ENCODE assay signal across 15 mouse cellular contexts in the genomic region with DNA sequence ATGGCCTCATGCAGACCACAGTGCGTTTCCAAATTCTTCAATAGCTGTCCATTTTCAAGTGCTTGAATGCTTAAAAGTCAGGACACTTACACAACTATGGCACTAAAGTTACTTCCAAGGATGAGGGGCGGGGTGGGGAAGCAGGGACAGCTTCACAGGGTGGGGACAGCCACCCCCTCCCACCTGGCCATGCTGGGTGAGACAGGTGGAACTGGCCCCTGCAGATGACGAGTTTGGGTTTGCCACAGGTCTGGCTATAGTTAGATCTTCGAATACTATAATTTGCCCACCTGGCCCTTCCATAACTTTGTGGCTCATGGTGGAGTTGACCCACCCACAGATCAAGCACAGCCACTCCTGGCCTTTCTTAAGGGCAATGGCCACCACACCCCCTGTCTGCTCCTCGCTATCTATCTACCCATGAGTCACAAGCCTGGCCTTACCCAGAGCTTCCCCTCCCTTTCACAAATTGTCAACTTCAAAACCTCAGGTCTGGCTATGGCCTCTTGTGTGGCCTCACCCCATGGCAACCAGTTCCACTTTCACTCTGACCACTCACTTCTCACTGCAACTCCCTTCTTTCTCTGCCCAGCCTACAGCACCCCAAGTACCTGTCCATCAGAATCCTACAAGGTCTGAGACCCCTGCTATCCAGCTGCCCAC. TPM values are rescaled to one million over a fixed set of nuclear protein-coding genes. Genes with fewer than 3 reads are reported as not detected.
DNase-seq lines count a peak whose midpoint lies in the region; ATAC-seq lines count a peak whose summit lies in the region.
"Had no signal": no experiment of that assay in that cellular context is flagged by ENCODE, and none has a peak within 500 bp of the region (broad histone marks: within the 10 kb centered on the region; RNA-seq: fewer than 3 reads in every experiment).

No protein-coding gene starts in this region.

- peak; percentile 19; the same call in 1 of the 2 replicates for ATAC-seq in midbrain, embryonic 12.5 days (ENCODE audit: low FRiP score, low read depth)
- ATAC-seq in midbrain, embryonic 15.5 days (replicated peaks), result no peak
- peak; percentile 73 for ATAC-seq in liver, embryonic 13.5 days (ENCODE audit: low read depth)
- ATAC-seq in stomach, embryonic 14.5 days (ENCODE audit: insufficient number of reproducible peaks, insufficient read depth, low FRiP score, low read depth), result peak; percentile 60; the same call in 1 of the 2 replicates
- ATAC-seq in activated CD4-positive, CD25-positive, alpha-beta regulatory T cell, adult 4 months, result no peak
- ATAC-seq: forebrain, postnatal 0 days; hindbrain, postnatal 0 days had no signal

- H3K4me2 ChIP-seq in midbrain, embryonic 12.5 days (replicated peaks), result no peak overlapping the region
- no peak overlapping the region for H3K4me2 ChIP-seq in midbrain, embryonic 15.5 days
- no peak overlapping the region for H3K4me2 ChIP-seq in liver, embryonic 13.5 days
- no peak overlapping the region for H3K4me2 ChIP-seq in stomach, embryonic 14.5 days (replicated peaks; ENCODE audit: low read depth, low read length)
- H3K4me2 ChIP-seq: embryonic facial prominence, embryonic 13.5 days had no signal

- 83% methylated on average over 5 of the region's 5 CpGs for WGBS in midbrain, embryonic 12.5 days
- WGBS in midbrain, embryonic 15.5 days, result 83% methylated on average over 5 of the region's 5 CpGs
- WGBS in liver, embryonic 13.5 days (ENCODE audit: insufficient replicate concordance), result 50% methylated on average over 5 of the region's 5 CpGs
- WGBS in stomach, embryonic 14.5 days, result 81% methylated on average over 5 of the region's 5 CpGs

- H3K4me1 ChIP-seq in midbrain, embryonic 12.5 days, result peaks cover 36% of the 10 kb centered on the region; the same call in 1 of the 2 replicates
- peaks cover 3% of the 10 kb centered on the region; the same call in 1 of the 2 replicates for H3K4me1 ChIP-seq in midbrain, embryonic 15.5 days
- peaks cover 28% of the 10 kb centered on the region for H3K4me1 ChIP-seq in liver, embryonic 13.5 days (replicated peaks)
- peaks cover 13% of the 10 kb centered on the region for H3K4me1 ChIP-seq in stomach, embryonic 14.5 days (ENCODE audit: control insufficient read depth, insufficient read depth, low read length)

- no peak overlapping the region for H3K4me3 ChIP-seq in midbrain, embryonic 12.5 days
- H3K4me3 ChIP-seq in midbrain, embryonic 15.5 days, result no peak overlapping the region
- no peak overlapping the region for H3K4me3 ChIP-seq in liver, embryonic 13.5 days (replicated peaks)
- H3K4me3 ChIP-seq in stomach, embryonic 14.5 days (ENCODE audit: low read depth, low read length), result no peak overlapping the region
- H3K4me3 ChIP-seq: embryonic facial prominence, embryonic 13.5 days had no signal

- no peak overlapping the region for H3K9ac ChIP-seq in midbrain, embryonic 12.5 days (replicated peaks)
- no peak overlapping the region for H3K9ac ChIP-seq in midbrain, embryonic 15.5 days
- H3K9ac ChIP-seq in liver, embryonic 13.5 days, result no peak overlapping the region
- H3K9ac ChIP-seq in stomach, embryonic 14.5 days (replicated peaks; ENCODE audit: low read depth, low read length), result no peak overlapping the region
- H3K9ac ChIP-seq: embryonic facial prominence, embryonic 13.5 days; forebrain, postnatal 0 days had no signal

- no peak overlapping the region for H3K27ac ChIP-seq in midbrain, embryonic 12.5 days (replicated peaks)
- no peak overlapping the region for H3K27ac ChIP-seq in midbrain, embryonic 15.5 days
- H3K27ac ChIP-seq in liver, embryonic 13.5 days, result no peak overlapping the region
- H3K27ac ChIP-seq in stomach, embryonic 14.5 days (ENCODE audit: low read length), result no peak overlapping the region
- H3K27ac ChIP-seq: embryonic facial prominence, embryonic 13.5 days; hindbrain, postnatal 0 days had no signal

- no peaks in the 10 kb centered on the region for H3K27me3 ChIP-seq in midbrain, embryonic 12.5 days
- H3K27me3 ChIP-seq in midbrain, embryonic 15.5 days (replicated peaks), result no peaks in the 10 kb centered on the region
- H3K27me3 ChIP-seq in liver, embryonic 13.5 days, result no peaks in the 10 kb centered on the region
- H3K27me3 ChIP-seq in stomach, embryonic 14.5 days (ENCODE audit: control insufficient read depth, insufficient read depth, low read length), result no peaks in the 10 kb centered on the region
- H3K27me3 ChIP-seq: embryonic facial prominence, embryonic 13.5 days had no signal

- peak; percentile 37 for DNase-seq in adrenal gland, adult 2 months
- no peak for DNase-seq in adrenal gland, postnatal 25 days
- DNase-seq in liver, embryonic 13.5 days, result no peak
- DNase-seq in layer of hippocampus, postnatal 36 days, result no peak
- DNase-seq: B cell, adult 2 months; cerebellum, adult 11-12 months; forebrain, postnatal 0 days; kidney, postnatal 4 days; thymus, postnatal 25 days had no signal

- no peaks in the 10 kb centered on the region for H3K36me3 ChIP-seq in midbrain, embryonic 12.5 days
- no peaks in the 10 kb centered on the region for H3K36me3 ChIP-seq in midbrain, embryonic 15.5 days (replicated peaks)
- H3K36me3 ChIP-seq in liver, embryonic 13.5 days, result no peaks in the 10 kb centered on the region
- H3K36me3 ChIP-seq in stomach, embryonic 14.5 days (ENCODE audit: control insufficient read depth, insufficient read depth, low read length), result no peaks in the 10 kb centered on the region
- H3K36me3 ChIP-seq: embryonic facial prominence, embryonic 13.5 days had no signal

- H3K9me3 ChIP-seq in midbrain, embryonic 12.5 days, result no peaks in the 10 kb centered on the region
- no peaks in the 10 kb centered on the region for H3K9me3 ChIP-seq in midbrain, embryonic 15.5 days
- H3K9me3 ChIP-seq in liver, embryonic 13.5 days (replicated peaks), result no peaks in the 10 kb centered on the region
- no peaks in the 10 kb centered on the region for H3K9me3 ChIP-seq in stomach, embryonic 14.5 days (ENCODE audit: control insufficient read depth, low read depth, low read length)
- H3K9me3 ChIP-seq: embryonic facial prominence, embryonic 13.5 days had no signal

RNA-seq across cellular contexts. Expression of a gene that starts 16.2 kb away (rescaled TPM):
- total RNA-seq in adrenal gland, adult 2 months (2021), result 10 to 100 TPM; 10.0 to 15.1 TPM
- 10.7 and 22.8 TPM in 2 replicates for polyA plus RNA-seq in adrenal gland, adult 2 months (2012; rRNA removed)
- total RNA-seq in adrenal gland, postnatal 25 days (2021), result 12.8 and 15.4 TPM in 2 replicates
- 6.9 and 7.9 TPM in 2 replicates for polyA plus RNA-seq in midbrain, embryonic 12.5 days (2016; fragmentation: Nextera tagmentation; extraction: Ambion mirVana)
- polyA plus RNA-seq in midbrain, embryonic 15.5 days (2015; fragmentation: Nextera tagmentation; extraction: Ambion mirVana), result 5.2 and 6.6 TPM in 2 replicates
- polyA plus RNA-seq in liver, embryonic 13.5 days (2015; fragmentation: Nextera tagmentation; extraction: Ambion mirVana), result 3.1 and 3.5 TPM in 2 replicates
- 19.7 and 20.3 TPM in 2 replicates for polyA plus RNA-seq in stomach, embryonic 14.5 days (2014; fragmentation: Nextera tagmentation; extraction: Ambion mirVana)
- 1 to 10 TPM; 7.8 to 8.0 TPM for total RNA-seq in layer of hippocampus, postnatal 36 days (2021)
- polyA plus RNA-seq in activated CD4-positive, CD25-positive, alpha-beta regulatory T cell, adult 4 months (2017; shearing (Covaris generic)), result 1 to 10 TPM; 2.2 to 3.6 TPM

Comparison
In these comparisons a context has a peak if more than half of its experiments do, and no peak if none do; other contexts are left out.
1. ATAC-seq: peak in midbrain, embryonic 12.5 days (single experiment), liver, embryonic 13.5 days (single experiment) and stomach, embryonic 14.5 days (single experiment); none in midbrain, embryonic 15.5 days (single experiment) and activated CD4-positive, CD25-positive, alpha-beta regulatory T cell, adult 4 months (single experiment).